Mouse (Mus musculus) frontal cortex, adult (tissue): ENCODE measurements around the gene Gm3839.
"Not testable (repeated sequence)": the region's sequence is repeated elsewhere in the genome, so short reads cannot be mapped to it uniquely, and the experiment has no call there.

ENCODE experiments used
- ATAC-seq: cut with Nextera tagmentation; 2 replicates; pipeline ENCODE4 v1.9.2; 2017; ENCODE audit warnings: mild to moderate bottlenecking, moderate library complexity, mixed read lengths; ENCODE audit not compliant: low TSS enrichment

Gene Gm3839

GRCm38 (mm10) chr14:11356626-11357025 lies at the start of gene Gm3839:
Gene Gm3839, minus strand, starts transcription at chr14:11356726.
- ATAC-seq, result not testable (repeated sequence)

- no peak for ATAC-seq
Observed at GRCm38 (mm10) chr14:11405661-11406060, 49.1 kb upstream of the Gm3839 start.

GRCm38 (mm10) chr14:11377846-11378245 lies 21.3 kb upstream of the Gm3839 start:
- ATAC-seq, result peak; percentile 58

GRCm38 (mm10) chr14:11375225-11375624 lies 18.7 kb upstream of the Gm3839 start:
- peak; percentile 88 for ATAC-seq

GRCm38 (mm10) chr14:11346086-11346485 lies 10.4 kb downstream of the Gm3839 start:
- ATAC-seq, result no peak

- no peak for ATAC-seq
Observed at GRCm38 (mm10) chr14:11329993-11330392, 26.5 kb downstream of the Gm3839 start.

- no peak for ATAC-seq
Observed at GRCm38 (mm10) chr14:11307079-11307478, 49.4 kb downstream of the Gm3839 start.

GRCm38 (mm10) chr14:11287956-11288355 lies 68.6 kb downstream of the Gm3839 start:
- ATAC-seq, result not testable (repeated sequence)

GRCm38 (mm10) chr14:11257161-11257705 lies 99.3 kb downstream of the Gm3839 start:
- ATAC-seq, result 0 out of 2 replicates have a peak, but pooled peaks have one; percentile 31

- no peak for ATAC-seq
Observed at GRCm38 (mm10) chr14:11248053-11248452, 108.5 kb downstream of the Gm3839 start.

GRCm38 (mm10) chr14:11244546-11244945 lies 112.0 kb downstream of the Gm3839 start:
- no peak for ATAC-seq

- no peak for ATAC-seq
Observed at GRCm38 (mm10) chr14:11232086-11232485, 124.4 kb downstream of the Gm3839 start.
